In the genomic region with DNA sequence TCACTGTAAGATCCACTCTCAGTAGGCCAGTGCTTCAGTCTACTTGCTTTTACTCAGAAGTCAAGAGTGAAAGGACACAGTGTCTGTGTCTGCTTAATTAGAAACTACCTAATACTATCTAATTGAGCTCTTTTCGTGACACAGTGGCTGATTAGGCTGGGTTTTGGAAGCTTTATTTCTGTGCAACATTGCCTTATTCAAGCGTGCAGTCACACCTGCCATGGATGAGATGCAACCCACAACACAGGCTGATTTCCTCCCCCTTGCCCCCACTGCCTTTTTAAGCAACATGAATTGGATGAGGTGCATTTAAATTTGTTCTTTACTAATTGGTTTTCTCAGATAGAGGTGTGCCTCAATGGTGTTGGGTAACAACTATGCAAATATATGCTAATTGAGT, we compare ENCODE assay signal across 14 mouse cellular contexts. TPM values are rescaled to one million over a fixed set of nuclear protein-coding genes. Genes with fewer than 3 reads are reported as not detected.
"Had no signal": no experiment of that assay in that cellular context is flagged by ENCODE, and none has a peak within 500 bp of the region (broad histone marks: within the 10 kb centered on the region; RNA-seq: fewer than 3 reads in every experiment).

No protein-coding gene starts in this region.

- H3K27me3 ChIP-seq: limb, embryonic 13.5 days; neural tube, embryonic 12.5 days had no signal

- H3K4me3 ChIP-seq: limb, embryonic 13.5 days; myocyte; neural tube, embryonic 12.5 days had no signal

- H3K4me1 ChIP-seq: limb, embryonic 13.5 days; neural tube, embryonic 12.5 days had no signal

- H3K36me3 ChIP-seq: limb, embryonic 13.5 days; neural tube, embryonic 12.5 days had no signal

- H3K27ac ChIP-seq: kidney, postnatal 0 days; limb, embryonic 13.5 days; liver, embryonic 14.5 days; neural tube, embryonic 12.5 days; stomach, postnatal 0 days had no signal

- H3K9ac ChIP-seq: limb, embryonic 13.5 days; liver, embryonic 14.5 days; neural tube, embryonic 12.5 days had no signal

- H3K4me2 ChIP-seq: limb, embryonic 13.5 days; neural tube, embryonic 12.5 days had no signal

- DNase-seq: kidney, adult 9 months; left cerebral cortex, postnatal 4 days; lung, adult 18-20 months; lung, postnatal 36 days; midbrain, embryonic 14.5 days; right cerebral cortex, adult 18-20 months; right cerebral cortex, postnatal 25 days had no signal

- H3K9me3 ChIP-seq: limb, embryonic 13.5 days; neural tube, embryonic 12.5 days had no signal

RNA-seq across cellular contexts. Expression of gene Asb4, which starts 50.7 kb away (rescaled TPM):
- total RNA-seq: megakaryocyte progenitor cell, adult 5-6 weeks had no signal
